Comparison of ENCODE assay signal across 22 mouse cellular contexts in the genomic region with DNA sequence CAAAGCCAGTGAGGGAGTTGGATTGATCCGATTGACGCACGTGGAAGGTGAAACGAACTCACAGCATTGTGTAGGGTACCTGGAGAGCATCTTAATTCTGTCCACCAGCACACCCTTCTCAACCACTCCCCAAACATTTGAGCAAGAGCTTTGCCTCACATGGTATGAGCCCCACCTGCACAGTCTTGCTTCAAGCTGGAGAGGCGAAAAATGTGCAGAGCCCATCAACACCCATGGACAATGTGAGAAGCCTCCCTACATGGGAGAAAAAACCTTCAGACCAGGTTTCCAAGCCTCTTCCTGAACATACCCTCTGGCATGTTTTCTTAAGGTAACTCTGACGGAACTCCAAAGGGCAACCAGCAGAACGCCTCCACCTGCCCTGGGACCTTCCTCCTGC. TPM values are rescaled to one million over a fixed set of nuclear protein-coding genes. Genes with fewer than 3 reads are reported as not detected.
A peak's percentile ranks its signal among the peaks of the same experiment; 100 is the strongest.
DNase-seq lines count a peak whose midpoint lies in the region; ATAC-seq and TF ChIP-seq lines count a peak whose summit lies in the region.
"Had no signal": no experiment of that assay in that cellular context is flagged by ENCODE, and none has a peak within 500 bp of the region (broad histone marks: within the 10 kb centered on the region; RNA-seq: fewer than 3 reads in every experiment).

No protein-coding gene starts in this region.

- no peak for ATAC-seq in heart, embryonic 11.5 days (replicated peaks; ENCODE audit: insufficient number of reproducible peaks, low FRiP score, low TSS enrichment)
- no peak for ATAC-seq in midbrain, embryonic 11.5 days (ENCODE audit: low FRiP score)
- no peak for ATAC-seq in midbrain, embryonic 16.5 days
- ATAC-seq: activated CD4-positive, CD25-positive, alpha-beta regulatory T cell, adult 4 months; CD4-positive, CD25-positive, alpha-beta regulatory T cell, adult 4 months; Patski had no signal

- H3K27me3 ChIP-seq in heart, embryonic 11.5 days (ENCODE audit: control insufficient read depth, insufficient read depth, low read length): no peaks in the 10 kb centered on the region
- H3K27me3 ChIP-seq in midbrain, embryonic 11.5 days (ENCODE audit: control insufficient read depth, insufficient read depth, low read length): no peaks in the 10 kb centered on the region
- no peaks in the 10 kb centered on the region for H3K27me3 ChIP-seq in midbrain, embryonic 16.5 days (ENCODE audit: control insufficient read depth, insufficient read depth, low read depth, low read length)
- no peaks in the 10 kb centered on the region for H3K27me3 ChIP-seq in testis, adult 2 months (ENCODE audit: control insufficient read depth, insufficient read depth, low read length)

- TF ChIP-seq POLR2A in testis, adult 2 months (IDR thresholded peaks at IDR 0.05; ENCODE audit: control insufficient read depth, low read depth, low read length): no peak

- 80% methylated on average over 7 of the region's 7 CpGs for WGBS in heart, embryonic 11.5 days (ENCODE audit: insufficient replicate concordance)
- WGBS in midbrain, embryonic 11.5 days: 88% methylated on average over 7 of the region's 7 CpGs
- 91% methylated on average over 7 of the region's 7 CpGs for WGBS in midbrain, embryonic 16.5 days

- H3K9me3 ChIP-seq in heart, embryonic 11.5 days (replicated peaks; ENCODE audit: control insufficient read depth, low read length): no peaks in the 10 kb centered on the region
- H3K9me3 ChIP-seq in midbrain, embryonic 11.5 days (ENCODE audit: control insufficient read depth, low read length): no peaks in the 10 kb centered on the region
- H3K9me3 ChIP-seq in midbrain, embryonic 16.5 days (replicated peaks; ENCODE audit: control insufficient read depth, low read length, poor library complexity, severe bottlenecking): no peaks in the 10 kb centered on the region
- H3K9me3 ChIP-seq: G1E had no signal

- H3K4me1 ChIP-seq in heart, embryonic 11.5 days (ENCODE audit: control insufficient read depth, insufficient read depth, low read length): no peaks in the 10 kb centered on the region
- H3K4me1 ChIP-seq in midbrain, embryonic 11.5 days (ENCODE audit: control insufficient read depth, insufficient read depth, low read length): no peaks in the 10 kb centered on the region
- H3K4me1 ChIP-seq in midbrain, embryonic 16.5 days (ENCODE audit: control insufficient read depth, insufficient read depth, low read length): no peaks in the 10 kb centered on the region
- H3K4me1 ChIP-seq in testis, adult 2 months (ENCODE audit: control insufficient read depth, insufficient read depth, low read length): no peaks in the 10 kb centered on the region

- peak; percentile 80 for DNase-seq in heart, adult 11 months
- peak; percentile 61 for DNase-seq in midbrain, embryonic 11.5 days (ENCODE audit: low spot score, missing footprints)
- DNase-seq in testis, postnatal 14 days (ENCODE audit: low spot score): no peak
- DNase-seq: adrenal gland, adult 2 months; adrenal gland, adult 8-10 months; adrenal gland, postnatal 10 days; adrenal gland, postnatal 14 days; adrenal gland, postnatal 25 days; adrenal gland, postnatal 36 days; B cell, adult 2 months; cerebellum, adult 11 months; cerebellum, adult 11-12 months; cerebellum, adult 18-20 months had no signal

- H3K9ac ChIP-seq in heart, embryonic 11.5 days (ENCODE audit: low read depth, low read length): no peak overlapping the region
- H3K9ac ChIP-seq in midbrain, embryonic 11.5 days (ENCODE audit: low read length): no peak overlapping the region
- H3K9ac ChIP-seq in midbrain, embryonic 16.5 days (ENCODE audit: low read depth, low read length): no peak overlapping the region

- no peaks in the 10 kb centered on the region for H3K36me3 ChIP-seq in heart, embryonic 11.5 days (ENCODE audit: control insufficient read depth, insufficient read depth, low read length)
- no peaks in the 10 kb centered on the region for H3K36me3 ChIP-seq in midbrain, embryonic 11.5 days (ENCODE audit: control insufficient read depth, insufficient read depth, low read length)
- no peaks in the 10 kb centered on the region for H3K36me3 ChIP-seq in midbrain, embryonic 16.5 days (ENCODE audit: control insufficient read depth, insufficient read depth, low read length)
- no peaks in the 10 kb centered on the region for H3K36me3 ChIP-seq in testis, adult 2 months (ENCODE audit: control insufficient read depth, insufficient read depth, low read length)
- H3K36me3 ChIP-seq: G1E had no signal

- H3K4me2 ChIP-seq in heart, embryonic 11.5 days: no peak overlapping the region
- H3K4me2 ChIP-seq in midbrain, embryonic 11.5 days: no peak overlapping the region
- no peak overlapping the region for H3K4me2 ChIP-seq in midbrain, embryonic 16.5 days (ENCODE audit: low read length)

- no peak for TF ChIP-seq CTCF in testis, adult 2 months (IDR thresholded peaks at IDR 0.05; ENCODE audit: control insufficient read depth, insufficient read depth, insufficient replicate concordance, low read depth, low read length)

- no peak overlapping the region for H3K4me3 ChIP-seq in heart, embryonic 11.5 days (ENCODE audit: low read depth, low read length)
- no peak overlapping the region for H3K4me3 ChIP-seq in midbrain, embryonic 11.5 days (ENCODE audit: low read depth, low read length)
- no peak overlapping the region for H3K4me3 ChIP-seq in midbrain, embryonic 16.5 days (ENCODE audit: low read depth, low read length)
- peak overlapping the region; percentile 9; the same call in 1 of the 2 replicates for H3K4me3 ChIP-seq in testis, adult 2 months (ENCODE audit: control insufficient read depth, low read depth, low read length)

- no peak overlapping the region for H3K27ac ChIP-seq in heart, embryonic 11.5 days (ENCODE audit: low read depth, low read length)
- no peak overlapping the region for H3K27ac ChIP-seq in midbrain, embryonic 11.5 days (ENCODE audit: low read depth, low read length)
- H3K27ac ChIP-seq in midbrain, embryonic 16.5 days (ENCODE audit: low read length): no peak overlapping the region
- no peak overlapping the region; the same call in 1 of the 2 replicates for H3K27ac ChIP-seq in testis, adult 2 months (ENCODE audit: control insufficient read depth, insufficient read depth, low read depth, low read length)

RNA-seq across cellular contexts. Expression of a gene that starts 2.1 kb away (rescaled TPM):
- polyA plus RNA-seq in heart, embryonic 11.5 days (2014; fragmentation: Nextera tagmentation; extraction: Ambion mirVana): not detected in 2 replicates
- not detected in 2 replicates for polyA plus RNA-seq in midbrain, embryonic 11.5 days (2014; fragmentation: Nextera tagmentation; extraction: Ambion mirVana)
- polyA plus RNA-seq in midbrain, embryonic 16.5 days (2015; fragmentation: Nextera tagmentation; extraction: Ambion mirVana): not detected in 2 replicates
- polyA plus RNA-seq in testis, adult 2 months (2012; rRNA removed): 212 and 222 TPM in 2 replicates
- polyA plus RNA-seq: activated CD4-positive, CD25-positive, alpha-beta regulatory T cell, adult 4 months; adrenal gland, adult 2 months; brain, embryonic 14.5 days; C2C12; CD4-positive, CD25-positive, alpha-beta regulatory T cell, adult 4 months; G1E; Patski had no signal

RNA-seq across cellular contexts. Expression of a gene that starts 19.7 kb away (rescaled TPM):
- 56.4 and 64.8 TPM in 2 replicates for polyA plus RNA-seq in heart, embryonic 11.5 days (2014; fragmentation: Nextera tagmentation; extraction: Ambion mirVana)
- polyA plus RNA-seq in midbrain, embryonic 11.5 days (2014; fragmentation: Nextera tagmentation; extraction: Ambion mirVana): 31.4 and 36.0 TPM in 2 replicates
- 23.8 and 24.1 TPM in 2 replicates for polyA plus RNA-seq in midbrain, embryonic 16.5 days (2015; fragmentation: Nextera tagmentation; extraction: Ambion mirVana)
- 106 and 107 TPM in 2 replicates for polyA plus RNA-seq in testis, adult 2 months (2012; rRNA removed)

Comparison
In these comparisons a context has a peak if more than half of its experiments do, and no peak if none do; other contexts are left out.
1. RNA of a gene that starts 2.1 kb away (polyA plus RNA-seq): 212 to 222 TPM in testis, adult 2 months; not detected in heart, embryonic 11.5 days, not detected in midbrain, embryonic 11.5 days and not detected in midbrain, embryonic 16.5 days; every median in the first group is over 100 times any median in the second.